Mouse (Mus musculus) naive thymus-derived CD4-positive, alpha-beta T cell, adult 2 months (primary cell): ENCODE data around the gene Chn2.
"Not testable (repeated sequence)": the region's sequence is repeated elsewhere in the genome, so short reads cannot be mapped to it uniquely, and the experiment has no call there.

Experiments
- DNase-seq: peaks from one replicate; pipeline ENCODE4 v3.0.0-alpha.2; 2011; ENCODE audit warnings: low read depth

Chn2 gene

DNA sequence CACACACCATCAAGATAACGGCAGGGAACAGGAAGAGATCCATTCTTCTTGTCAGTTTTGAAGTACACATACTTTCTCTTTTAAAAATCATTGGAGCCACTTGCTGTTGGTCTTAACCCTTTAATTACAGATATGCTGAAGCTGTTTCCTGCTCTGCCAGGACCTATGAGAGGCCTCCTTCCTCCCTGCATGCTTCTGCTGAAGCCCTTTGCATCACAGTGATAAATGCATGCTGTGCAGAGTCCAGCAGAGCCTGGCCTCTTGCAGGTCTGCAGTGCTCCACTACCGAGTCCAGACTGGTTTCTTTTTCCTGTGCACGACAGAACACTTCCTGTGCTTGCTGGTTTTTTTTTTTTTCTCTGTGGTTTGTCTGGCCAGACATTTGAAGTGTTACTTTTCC, 119.0 kb downstream of the Chn2 start:
- DNase-seq, result peak; percentile 50

DNA sequence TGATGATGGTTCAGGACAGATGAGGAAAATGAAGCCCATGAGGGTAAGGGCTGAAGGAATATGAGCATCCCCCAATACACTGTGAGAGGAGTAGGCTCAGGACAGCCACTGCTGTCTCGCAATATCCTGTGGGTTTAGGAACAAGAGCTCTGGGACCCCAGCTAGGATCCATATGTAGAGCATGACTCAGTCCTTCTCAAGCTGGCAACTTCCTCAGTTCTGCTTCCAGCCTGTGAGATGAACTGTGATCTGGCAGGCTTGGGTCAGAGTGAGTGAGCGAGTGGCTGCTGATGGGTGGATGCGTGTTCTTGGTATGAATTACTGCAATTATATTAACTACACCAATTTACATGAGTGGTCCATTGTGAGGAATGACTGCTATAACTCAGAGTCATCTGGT, 121.3 kb downstream of the Chn2 start:
- DNase-seq, result no peak

DNA sequence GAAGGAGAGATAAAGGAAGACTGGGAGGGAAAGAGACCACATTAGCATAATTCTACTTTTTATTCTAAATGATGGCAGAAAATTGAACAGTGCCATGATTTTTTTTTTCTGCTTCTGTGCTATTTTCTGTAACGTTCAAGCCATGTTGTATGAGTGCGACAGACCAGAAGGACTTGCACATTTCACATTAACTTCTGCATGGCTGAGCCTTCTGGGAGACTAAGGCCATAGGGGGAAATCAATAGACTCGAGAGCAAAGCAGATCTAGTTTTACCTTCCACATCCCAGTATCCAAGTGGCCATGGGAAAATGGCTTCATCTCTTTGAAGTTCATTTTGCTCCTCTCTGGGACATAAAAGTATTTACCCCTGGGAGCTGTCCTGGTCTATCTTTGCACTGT, 121.9 kb downstream of the Chn2 start:
- no peak for DNase-seq

DNA sequence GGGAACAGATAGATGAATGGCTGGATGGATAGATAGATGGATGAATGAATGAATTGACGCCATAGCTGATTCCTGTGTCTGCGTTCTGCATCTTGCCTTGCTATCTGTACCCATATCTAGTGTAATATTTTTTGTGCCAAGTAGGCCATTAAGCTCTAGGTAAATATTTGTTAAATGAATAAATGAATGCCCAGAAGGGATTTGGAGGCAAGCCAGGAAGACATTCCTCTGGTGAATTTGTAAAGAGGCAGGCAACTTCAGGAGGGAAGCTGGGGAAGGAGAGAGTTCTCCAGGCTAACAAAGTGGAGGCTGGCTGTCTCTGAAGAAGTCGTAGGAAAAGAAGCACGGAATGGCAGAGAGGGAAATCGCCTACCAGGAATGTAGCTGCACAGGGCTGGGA, 123.0 kb downstream of the Chn2 start:
- no peak for DNase-seq

DNA sequence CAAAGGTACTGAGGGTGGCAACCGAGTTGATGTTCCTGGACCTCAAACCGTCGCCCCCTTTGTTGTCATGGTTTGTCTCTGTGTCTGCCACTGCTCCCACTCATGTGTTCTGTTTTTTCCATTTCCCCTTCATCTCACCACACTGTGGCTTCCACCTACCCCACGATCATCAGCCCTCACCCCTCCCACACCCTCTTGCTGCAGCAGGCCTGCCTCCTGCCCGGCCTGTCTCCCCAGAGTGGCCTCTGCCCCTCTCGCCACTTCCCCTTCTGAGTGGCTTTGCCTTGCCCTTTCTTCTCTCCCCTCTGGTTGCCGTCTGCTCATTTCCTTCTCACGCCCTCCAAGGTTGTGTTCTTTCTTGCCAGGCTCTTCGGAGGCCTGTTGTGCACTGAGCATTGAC, 123.4 kb downstream of the Chn2 start:
- peak; percentile 58 for DNase-seq

DNA sequence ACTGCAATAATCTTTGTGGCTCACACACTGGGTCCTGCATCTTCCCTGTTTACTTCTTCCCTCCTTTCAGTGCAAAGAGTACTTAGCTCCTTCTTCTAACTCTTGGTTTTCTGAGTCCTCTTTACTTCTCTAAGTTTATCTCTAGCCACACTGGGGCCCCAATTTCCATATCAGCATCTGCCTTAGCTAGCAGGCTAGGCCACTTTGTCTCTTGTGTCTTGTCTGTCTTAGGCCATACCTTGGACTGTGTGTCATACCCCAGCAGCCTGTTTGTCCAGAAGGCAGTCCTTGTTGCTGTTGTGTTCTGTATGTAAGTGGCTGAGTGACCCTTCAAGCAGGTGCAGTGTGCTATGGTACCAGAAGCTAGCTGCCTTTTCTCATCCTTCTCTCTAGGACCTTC, 124.3 kb downstream of the Chn2 start:
- no peak for DNase-seq

DNA sequence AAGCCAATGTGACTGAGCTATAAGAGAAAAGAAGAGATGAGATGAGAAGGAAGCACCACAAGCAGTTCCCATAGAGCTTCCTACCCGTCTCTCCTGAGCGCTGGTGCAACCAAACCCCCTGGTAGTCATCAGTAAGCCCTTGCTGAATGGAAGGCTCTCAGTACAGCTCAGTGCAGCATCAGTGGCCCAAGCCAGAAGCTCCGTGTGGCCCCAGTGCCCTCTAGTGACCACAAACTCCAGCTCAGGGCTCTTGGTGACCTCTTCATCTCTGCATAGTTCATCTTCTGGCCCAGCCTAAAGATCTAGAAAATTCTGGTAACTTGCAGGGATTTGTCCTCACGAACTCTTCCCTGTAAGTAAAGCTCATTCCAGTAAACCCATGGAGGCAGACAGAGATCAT, 125.4 kb downstream of the Chn2 start:
- peak; percentile 69 for DNase-seq

DNA sequence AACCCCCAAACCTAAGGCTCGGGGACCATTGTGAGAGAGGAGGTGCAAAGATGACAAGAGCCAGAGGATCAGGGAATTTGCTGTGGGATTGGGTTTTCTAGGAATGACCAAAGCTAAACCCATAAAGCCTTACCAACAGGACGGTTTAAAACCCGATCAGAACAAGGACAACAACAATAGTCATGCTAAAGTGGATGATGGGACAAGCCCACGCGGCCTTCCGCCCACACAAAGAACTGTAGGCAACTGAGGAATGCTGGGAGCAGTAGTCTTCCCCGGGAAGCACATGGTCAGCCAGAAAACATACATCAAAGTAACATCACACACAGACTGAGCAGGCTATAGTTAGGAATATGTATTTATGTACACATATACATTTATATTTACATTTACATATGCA, 125.9 kb downstream of the Chn2 start:
- DNase-seq, result no peak

DNA sequence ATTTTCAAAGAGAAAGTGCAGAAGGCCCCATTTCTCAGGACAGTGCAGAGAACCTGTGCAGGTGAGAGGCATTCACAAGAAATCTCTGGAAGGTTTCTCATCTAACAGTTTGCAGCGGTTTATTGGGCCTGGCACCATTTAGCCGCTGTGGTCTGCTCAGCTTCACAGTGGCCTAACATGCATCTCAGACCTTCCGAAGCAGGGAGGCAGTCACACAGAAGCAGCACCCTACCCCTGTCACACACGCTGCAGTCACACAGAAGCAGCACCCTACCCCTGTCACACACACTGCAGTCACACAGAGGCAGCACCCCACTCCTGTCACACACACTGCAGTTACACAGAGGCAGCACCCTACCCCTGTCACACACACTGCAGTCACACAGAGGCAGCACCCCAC, 126.5 kb downstream of the Chn2 start:
- DNase-seq, result no peak

DNA sequence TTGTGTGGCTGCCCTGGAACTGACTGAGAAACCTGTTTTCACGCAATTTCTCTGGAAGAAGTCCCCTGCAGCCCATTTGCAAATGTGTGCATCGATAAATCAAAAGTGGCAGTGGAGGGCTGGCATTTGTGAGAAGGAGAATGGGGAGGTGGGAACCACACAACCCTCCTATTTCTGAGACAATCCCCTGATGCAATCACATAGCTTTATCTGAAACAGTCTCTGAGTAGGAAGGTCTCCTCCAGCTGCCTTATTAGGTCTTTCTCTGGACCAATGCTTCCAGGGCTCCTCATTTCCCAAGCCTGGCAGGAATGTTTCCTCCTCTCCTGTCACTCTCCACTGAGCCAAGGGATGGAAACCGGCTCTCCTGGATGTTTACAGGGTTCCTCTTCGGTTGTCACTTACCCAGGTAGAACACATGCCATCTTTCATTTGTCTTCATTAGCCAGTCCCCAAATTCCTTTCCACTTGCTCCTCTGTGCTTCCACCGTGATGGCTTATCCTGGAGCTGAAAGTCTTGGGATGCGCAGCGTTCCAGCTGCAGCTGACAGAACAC, 127.7 kb downstream of the Chn2 start:
- DNase-seq, result no peak

DNA sequence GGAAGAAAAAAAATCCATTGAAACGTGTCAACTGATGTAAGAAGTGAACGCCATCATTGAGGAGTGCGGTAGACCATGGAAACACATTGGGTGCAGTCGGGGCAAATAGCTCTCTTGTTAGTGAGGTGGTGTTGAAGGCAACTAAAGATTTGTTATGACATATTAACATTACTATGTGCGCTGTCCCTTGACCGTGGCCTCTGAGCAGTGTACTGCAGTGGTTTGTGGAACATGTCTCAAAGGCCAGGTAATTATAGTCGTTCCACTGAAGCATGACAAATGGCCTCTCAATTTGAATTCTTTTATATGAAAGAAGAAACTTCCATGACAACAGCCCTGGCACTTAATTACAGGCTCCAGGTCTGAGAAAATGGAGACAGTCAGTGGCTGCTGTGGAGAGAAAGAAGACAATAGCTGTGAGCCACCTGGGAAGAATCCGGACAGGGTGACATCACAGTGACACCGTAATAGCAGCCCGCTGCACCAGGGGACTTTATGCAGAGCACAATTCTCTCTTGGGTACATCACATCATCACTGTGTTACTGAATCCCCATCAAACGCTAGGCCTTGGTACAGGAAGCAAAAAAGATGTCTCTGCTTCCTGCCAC, 131.0 kb downstream of the Chn2 start:
- DNase-seq, result no peak

DNA sequence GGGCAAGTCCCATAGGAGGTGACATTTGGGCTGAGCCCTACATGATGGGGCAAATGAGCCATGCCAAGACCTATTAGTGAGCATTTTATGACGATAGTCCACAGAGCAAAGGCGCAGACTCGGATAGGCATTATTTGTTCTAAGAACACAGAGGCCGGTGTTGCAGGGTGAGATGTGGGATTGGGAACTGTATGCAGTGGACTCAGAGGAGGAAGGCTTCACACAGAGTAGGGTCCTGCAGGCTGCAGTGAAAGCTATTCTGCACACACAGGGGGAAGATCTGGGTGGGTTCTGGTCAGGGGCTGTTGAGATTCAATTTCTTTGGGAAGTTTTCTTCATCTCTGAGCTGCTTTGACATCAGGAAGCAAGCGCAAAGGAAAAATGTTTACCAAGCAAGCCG, 132.0 kb downstream of the Chn2 start:
- DNase-seq, result no peak

DNA sequence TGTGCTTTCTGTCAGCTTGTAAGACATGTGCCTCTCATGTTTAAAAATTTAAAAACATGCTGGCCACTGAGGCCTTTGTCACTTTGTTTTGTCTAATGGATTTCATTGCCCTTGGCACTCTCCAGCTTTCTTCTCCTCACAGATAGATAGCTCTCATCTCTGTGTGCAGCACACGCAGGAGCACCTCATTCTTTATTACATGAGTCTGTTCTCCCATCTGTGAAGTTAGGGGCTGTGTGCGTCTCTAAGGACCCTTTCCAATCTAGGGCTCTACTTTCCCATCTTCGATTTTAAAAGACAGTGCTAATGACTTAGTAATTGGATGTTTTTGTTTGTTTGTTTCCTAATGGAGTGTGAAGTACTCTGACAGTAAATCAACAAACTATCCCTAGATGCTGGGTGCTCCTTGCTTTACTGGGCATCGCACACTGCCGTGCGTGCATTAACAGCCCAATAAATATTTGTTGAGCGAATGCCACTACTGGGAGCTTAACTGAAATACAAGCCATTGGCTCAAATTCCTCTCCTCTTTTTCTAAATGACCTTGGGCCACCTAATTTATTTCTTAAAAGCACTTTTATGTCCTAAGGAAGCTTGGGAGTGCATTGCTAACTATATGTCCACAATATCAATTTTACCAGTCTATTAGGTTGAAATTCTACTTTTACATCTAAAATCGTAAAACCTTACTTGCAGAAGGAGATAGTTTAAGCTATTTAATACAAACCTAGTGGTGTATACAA, 136.3 kb downstream of the Chn2 start:
- no peak for DNase-seq

DNA sequence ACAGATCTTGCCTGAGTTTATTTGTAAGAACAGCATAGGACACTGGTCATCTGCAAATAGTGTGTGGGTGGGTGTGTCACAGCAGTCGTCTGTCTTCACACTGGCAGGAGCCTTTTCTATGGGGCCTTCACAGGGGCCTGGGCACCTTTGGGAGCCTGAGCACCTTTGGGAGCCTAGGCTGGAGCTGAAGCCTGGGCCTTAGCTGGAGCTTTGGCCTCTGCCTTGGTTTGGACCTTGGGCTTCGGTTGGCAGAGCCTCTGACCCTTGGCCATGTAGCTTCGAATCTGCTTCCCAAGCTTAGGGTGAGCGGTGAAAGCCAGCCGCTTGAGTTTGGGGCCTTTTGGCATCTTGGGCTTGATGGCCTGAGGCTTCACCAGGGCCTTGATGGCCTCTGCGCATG, 137.7 kb downstream of the Chn2 start:
- not testable (repeated sequence) for DNase-seq

DNA sequence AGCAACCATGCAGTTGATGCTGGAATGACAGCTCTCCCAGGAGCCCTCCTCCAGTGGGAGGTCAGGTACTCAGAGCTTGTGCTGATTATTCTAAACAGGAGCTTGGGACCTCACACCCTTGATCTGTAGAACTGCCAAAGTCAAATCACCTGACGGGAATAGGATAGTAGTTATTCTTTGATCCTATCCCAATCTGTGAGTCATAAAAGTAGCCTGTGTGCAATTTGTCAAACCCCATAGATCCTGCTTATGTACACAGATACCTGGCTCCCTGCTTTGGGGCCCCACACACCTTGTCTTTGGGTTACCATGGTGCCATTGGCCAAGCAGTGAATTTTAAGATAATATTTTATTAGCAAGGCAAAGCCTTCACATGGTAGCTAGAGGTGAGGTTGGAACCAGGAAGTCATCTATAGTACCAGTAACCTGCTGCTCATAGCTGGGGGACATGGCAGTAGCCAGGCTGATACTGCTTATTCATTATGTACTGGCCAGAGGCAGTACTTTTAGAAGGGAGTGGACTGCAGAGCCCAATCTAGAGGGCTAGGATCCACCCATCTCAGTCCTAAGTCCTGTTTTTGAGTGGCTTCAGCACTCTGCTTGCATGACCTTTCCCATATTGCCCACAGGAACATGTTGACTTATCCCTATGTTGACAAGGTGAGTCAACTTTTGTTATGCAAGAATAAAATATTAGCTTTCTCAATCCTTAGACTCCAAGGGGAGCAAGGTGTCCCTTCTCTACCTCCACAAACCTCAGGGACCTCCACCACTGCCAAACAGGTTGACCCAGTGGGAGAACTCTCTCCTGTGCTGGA, 139.9 kb downstream of the Chn2 start:
- DNase-seq, result no peak

DNA sequence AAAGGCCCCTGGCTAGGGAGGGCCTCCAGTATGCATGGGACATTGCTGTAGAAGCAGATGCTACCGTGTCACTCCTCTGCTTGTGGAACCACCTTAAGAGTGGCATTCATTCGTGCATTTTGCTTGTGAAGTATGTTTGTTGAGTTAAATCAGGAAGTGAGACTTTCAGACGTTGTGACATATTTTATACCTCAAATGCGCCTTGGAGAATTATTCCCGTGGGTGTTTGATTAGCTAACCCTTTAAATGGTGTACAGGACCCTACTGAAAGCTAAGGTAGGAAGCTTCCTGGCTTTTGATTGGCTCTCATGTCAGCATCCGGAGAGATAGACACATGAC, 140.5 kb downstream of the Chn2 start:
- no peak for DNase-seq

DNA sequence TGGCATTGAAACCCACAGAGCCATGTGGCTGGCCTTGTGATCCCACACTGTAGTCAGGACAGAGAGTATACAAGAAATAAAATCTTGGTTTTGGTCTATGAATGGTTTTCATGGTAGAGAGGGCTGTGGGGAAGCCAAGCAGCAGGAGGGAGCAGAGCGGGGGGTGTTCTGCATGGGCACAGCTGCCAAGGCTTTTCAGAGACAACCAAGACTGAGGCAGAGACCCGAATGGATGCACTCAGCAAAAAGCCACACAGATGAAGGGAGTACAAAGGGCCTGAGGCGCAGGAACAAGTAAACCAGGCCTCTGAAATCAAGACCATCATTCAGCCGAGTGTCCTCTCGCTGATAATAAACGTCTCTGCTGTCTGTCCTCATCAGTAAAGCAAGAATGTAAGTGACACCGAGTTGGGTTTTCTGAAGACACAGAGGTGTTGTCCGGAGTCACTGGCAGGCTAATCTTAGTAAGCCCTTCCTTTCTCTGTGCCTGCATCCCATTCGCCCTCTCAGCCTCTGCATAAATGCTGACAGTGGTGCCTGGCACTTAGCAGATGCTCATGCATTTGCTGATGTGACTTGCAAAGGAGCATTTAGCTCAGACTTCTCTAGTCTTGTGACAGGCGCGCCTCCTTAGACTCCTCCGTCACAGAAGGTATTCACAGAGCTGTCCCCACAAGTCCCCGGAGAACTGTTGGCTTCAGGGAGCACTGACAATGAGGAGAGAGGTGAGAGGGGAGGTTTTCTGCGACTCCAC, 144.6 kb downstream of the Chn2 start:
- no peak for DNase-seq

DNA sequence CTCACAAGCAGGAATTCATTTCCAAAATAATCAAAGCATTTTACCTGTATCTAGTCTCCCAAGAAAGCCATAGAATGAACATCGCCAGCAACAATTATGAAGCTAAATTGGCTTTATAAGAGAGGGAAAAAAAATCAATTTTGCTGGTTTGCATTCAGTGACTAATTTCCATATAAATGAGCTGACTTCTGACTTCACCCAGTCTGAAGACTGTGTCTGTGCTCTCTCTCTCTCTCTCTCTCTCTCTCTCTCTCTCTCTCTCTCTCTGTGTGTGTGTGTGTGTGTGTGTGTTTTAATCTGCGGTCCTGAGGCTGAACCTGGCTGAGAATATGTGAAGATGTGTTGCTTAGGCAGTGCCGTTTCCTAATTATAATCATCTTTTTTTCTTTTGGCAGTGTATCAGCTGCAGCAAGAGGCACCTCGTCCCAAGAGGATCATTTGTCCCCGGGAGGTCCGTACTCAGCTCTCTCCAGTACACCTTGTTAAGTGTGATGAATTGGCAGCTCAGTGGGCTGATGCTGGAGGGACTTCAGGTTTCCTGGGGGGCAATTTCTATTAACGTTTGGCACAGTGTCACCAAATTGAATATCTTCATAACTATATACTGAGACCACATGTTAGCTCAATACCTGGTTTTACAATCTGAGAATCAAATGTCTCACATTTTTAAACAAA, 154.4 kb downstream of the Chn2 start:
- no peak for DNase-seq

DNA sequence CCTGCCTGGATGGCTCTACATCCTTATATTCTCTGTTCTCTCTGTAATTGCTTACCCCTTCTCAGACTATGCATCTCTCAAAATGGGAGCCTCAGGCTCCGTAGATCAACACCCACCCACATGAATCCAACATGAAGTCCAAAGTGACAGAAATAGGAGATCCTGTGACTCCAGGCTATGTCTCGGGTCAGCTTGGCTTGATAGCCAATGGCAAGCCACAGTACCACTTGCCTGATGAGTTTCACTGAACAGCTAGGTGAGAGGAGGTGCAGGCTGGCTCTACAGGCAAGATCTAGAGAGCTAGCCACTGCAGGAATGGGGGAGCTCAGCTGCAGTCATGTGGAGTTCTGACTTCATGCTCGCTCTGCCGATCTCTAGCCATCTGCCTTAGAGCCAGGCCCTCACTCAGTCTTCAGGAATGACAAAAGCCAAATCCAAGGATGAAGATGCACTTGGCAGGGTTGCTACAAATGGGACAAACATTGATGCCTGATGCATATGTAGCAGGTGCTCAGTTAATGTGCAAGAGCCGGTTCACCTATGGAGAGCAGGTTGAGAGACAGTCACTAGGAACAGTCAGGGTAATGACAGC, 158.6 kb downstream of the Chn2 start:
- no peak for DNase-seq

DNA sequence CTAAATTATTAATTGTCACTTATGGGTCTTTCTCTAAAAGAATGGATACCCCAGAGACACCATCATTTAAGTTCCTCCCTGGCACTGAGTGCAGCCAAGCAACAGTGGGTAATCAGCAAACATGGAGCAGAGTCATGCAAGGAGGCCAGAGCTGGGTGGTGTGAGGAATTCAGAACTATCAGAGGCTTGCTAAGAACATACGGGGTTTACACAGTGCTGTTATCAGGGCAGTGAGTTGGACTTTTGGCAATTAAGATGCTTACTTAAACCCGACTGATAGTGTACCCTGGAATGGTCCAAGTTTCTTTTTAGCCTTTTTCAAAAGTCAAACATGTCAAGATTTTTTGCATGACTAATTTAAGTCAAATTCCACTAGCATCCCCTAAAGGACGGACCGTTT, 160.2 kb downstream of the Chn2 start:
- no peak for DNase-seq

DNA sequence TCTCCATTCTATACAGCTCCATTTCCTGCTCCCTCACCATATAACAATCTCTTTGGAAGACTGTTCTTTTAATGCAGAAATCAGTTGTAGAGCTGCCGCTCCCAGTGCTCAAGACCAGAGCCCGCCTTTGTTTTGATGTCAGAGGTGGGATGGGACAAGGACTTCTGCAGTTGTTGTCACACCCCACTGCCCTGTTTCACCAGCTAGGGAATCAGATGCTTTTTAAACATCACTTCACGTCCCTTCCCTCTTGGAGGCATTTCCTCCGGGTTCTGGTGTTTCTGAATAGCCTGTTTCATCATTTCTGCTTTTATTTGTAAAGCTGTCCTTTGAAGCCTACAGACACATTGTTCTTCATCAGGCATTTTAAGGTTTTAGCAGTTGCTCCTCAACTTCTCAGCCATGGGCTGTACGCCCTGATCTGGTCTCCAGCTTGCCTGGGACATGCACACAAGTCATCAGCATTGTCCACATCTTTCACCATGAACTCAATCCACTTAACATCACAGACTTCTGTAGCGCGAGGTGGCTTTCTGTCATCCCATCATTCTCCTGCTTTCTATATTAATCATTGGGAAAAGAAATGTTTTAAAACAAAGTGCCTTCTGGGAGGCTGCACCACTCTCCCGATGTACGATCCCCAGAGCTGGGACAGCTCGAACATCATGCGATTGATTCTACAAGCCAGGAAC, 160.8 kb downstream of the Chn2 start:
- DNase-seq, result no peak
